11 mouse cellular contexts compared by ENCODE assay signal in the genomic region with DNA sequence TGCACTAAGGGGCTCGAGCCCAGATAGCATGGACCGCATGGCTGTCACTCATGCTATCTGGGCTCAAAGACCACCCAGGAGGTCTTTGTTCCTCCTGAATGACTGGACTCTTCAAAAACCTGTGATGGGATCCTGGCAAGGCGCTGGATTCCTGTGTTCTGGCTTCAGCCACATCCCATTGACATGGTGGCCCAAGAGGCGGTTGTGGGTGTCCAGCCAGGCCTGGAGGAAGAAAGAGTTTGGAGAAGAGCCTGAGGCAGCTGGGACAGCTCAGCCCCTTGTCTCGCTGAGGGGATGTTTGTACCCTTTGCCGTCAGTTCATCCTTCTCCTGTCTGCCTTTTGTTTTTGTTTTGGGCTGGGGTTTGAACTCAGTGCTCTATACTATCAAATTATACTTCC. TPM values are rescaled to one million over a fixed set of nuclear protein-coding genes. Genes with fewer than 3 reads are reported as not detected.
DNase-seq lines count a peak whose midpoint lies in the region; ATAC-seq and TF ChIP-seq lines count a peak whose summit lies in the region.
"Had no signal": no experiment of that assay in that cellular context is flagged by ENCODE, and none has a peak within 500 bp of the region (broad histone marks: within the 10 kb centered on the region; RNA-seq: fewer than 3 reads in every experiment).

No protein-coding gene starts in this region.

- ATAC-seq in kidney, embryonic 15.5 days (replicated peaks; ENCODE audit: low FRiP score), result no peak
- ATAC-seq in forebrain, embryonic 13.5 days, result no peak

- no peaks in the 10 kb centered on the region; the same call in 1 of the 2 replicates for H3K36me3 ChIP-seq in kidney, adult 2 months (ENCODE audit: control insufficient read depth, insufficient read depth, low read length)
- H3K36me3 ChIP-seq in kidney, embryonic 15.5 days, result peaks cover 35% of the 10 kb centered on the region
- H3K36me3 ChIP-seq in forebrain, embryonic 13.5 days (ENCODE audit: poor library complexity, severe bottlenecking), result peaks cover 20% of the 10 kb centered on the region

- intact Hi-C loops in heart, postnatal 14 days (cut with DNase I), result no loop called here

- no peak overlapping the region for H3K4me2 ChIP-seq in kidney, embryonic 15.5 days
- H3K4me2 ChIP-seq in forebrain, embryonic 13.5 days, result no peak overlapping the region

- H3K4me1 ChIP-seq in kidney, adult 2 months (ENCODE audit: control insufficient read depth, insufficient read depth, low read length), result peaks cover 15% of the 10 kb centered on the region; the same call in 1 of the 2 replicates
- peaks cover 50% of the 10 kb centered on the region for H3K4me1 ChIP-seq in kidney, embryonic 15.5 days
- peaks cover 22% of the 10 kb centered on the region for H3K4me1 ChIP-seq in forebrain, embryonic 13.5 days

- no peak overlapping the region for H3K4me3 ChIP-seq in kidney, adult 2 months (ENCODE audit: insufficient read depth, low read depth, low read length)
- no peak overlapping the region for H3K4me3 ChIP-seq in kidney, embryonic 15.5 days (replicated peaks)
- H3K4me3 ChIP-seq in forebrain, embryonic 13.5 days, result no peak overlapping the region

- H3K27me3 ChIP-seq in kidney, adult 2 months (replicated peaks; ENCODE audit: control insufficient read depth, insufficient read depth, low read length), result no peaks in the 10 kb centered on the region
- H3K27me3 ChIP-seq in kidney, embryonic 15.5 days, result no peaks in the 10 kb centered on the region
- H3K27me3 ChIP-seq in forebrain, embryonic 13.5 days, result no peaks in the 10 kb centered on the region

- no peak for TF ChIP-seq POLR2A in kidney, adult 2 months (IDR thresholded peaks at IDR 0.05; ENCODE audit: low read depth, low read length)

- peak; percentile 38 for DNase-seq in kidney, adult 2 months
- no peak for DNase-seq in kidney, adult 18-20 months
- peak; percentile 57 to 66 for DNase-seq in heart, postnatal 14 days
- DNase-seq in lung, postnatal 25 days (ENCODE audit: low spot score), result peak; percentile 53
- DNase-seq in frontal cortex, postnatal 14 days (ENCODE audit: low spot score in 2 of 2), result no peak
- DNase-seq: thymus, adult 18-20 months had no signal

- H3K9me3 ChIP-seq in kidney, embryonic 15.5 days (replicated peaks), result no peaks in the 10 kb centered on the region
- H3K9me3 ChIP-seq in forebrain, embryonic 13.5 days (replicated peaks), result no peaks in the 10 kb centered on the region

- H3K9ac ChIP-seq in kidney, embryonic 15.5 days, result no peak overlapping the region
- no peak overlapping the region for H3K9ac ChIP-seq in forebrain, embryonic 13.5 days

- WGBS in kidney, adult 2 months, result 73% methylated on average over 6 of the region's 6 CpGs
- WGBS in kidney, embryonic 15.5 days, result 58% methylated on average over 6 of the region's 6 CpGs
- WGBS in forebrain, embryonic 13.5 days, result 26% methylated on average over 6 of the region's 6 CpGs

- H3K27ac ChIP-seq in kidney, adult 2 months (ENCODE audit: insufficient read depth, low read depth, low read length), result peak overlapping the region; percentile 5
- H3K27ac ChIP-seq in kidney, embryonic 15.5 days, result peak overlapping the region; percentile 79
- H3K27ac ChIP-seq in forebrain, embryonic 13.5 days, result no peak overlapping the region
- H3K27ac ChIP-seq: macrophage had no signal

- TF ChIP-seq CTCF in kidney, adult 2 months (conservative IDR thresholded peaks at IDR 0.05; ENCODE audit: insufficient read depth, insufficient read length, low read depth, low read length), result no peak

RNA-seq across cellular contexts. Expression of a gene that starts 4.6 kb away (rescaled TPM):
- 80.3 and 84.9 TPM in 2 replicates for polyA plus RNA-seq in kidney, adult 2 months (2012; rRNA removed)
- 10 to 100 TPM; 27.7 to 31.2 TPM for total RNA-seq in heart, postnatal 14 days (2021)
- 107 and 108 TPM in 2 replicates for polyA plus RNA-seq in kidney, embryonic 15.5 days (2015; fragmentation: Nextera tagmentation; extraction: Ambion mirVana)
- 97.5 TPM in 2 replicates for polyA plus RNA-seq in forebrain, embryonic 13.5 days (2015; fragmentation: Nextera tagmentation; extraction: Ambion mirVana)

RNA-seq across cellular contexts. Expression of a gene that starts 4.8 kb away (rescaled TPM):
- 106 and 119 TPM in 2 replicates for polyA plus RNA-seq in kidney, adult 2 months (2012; rRNA removed)
- total RNA-seq in heart, postnatal 14 days (2021), result 10 to 100 TPM; 20.3 to 27.3 TPM
- 69.3 and 69.9 TPM in 2 replicates for polyA plus RNA-seq in kidney, embryonic 15.5 days (2015; fragmentation: Nextera tagmentation; extraction: Ambion mirVana)
- 35.6 and 36.4 TPM in 2 replicates for polyA plus RNA-seq in forebrain, embryonic 13.5 days (2015; fragmentation: Nextera tagmentation; extraction: Ambion mirVana)

RNA-seq across cellular contexts. Expression of a gene that starts 13.3 kb away (rescaled TPM):
- 36.8 and 37.7 TPM in 2 replicates for polyA plus RNA-seq in kidney, adult 2 months (2012; rRNA removed)
- 1 to 10 TPM; 4.3 to 5.8 TPM for total RNA-seq in heart, postnatal 14 days (2021)
- polyA plus RNA-seq in kidney, embryonic 15.5 days (2015; fragmentation: Nextera tagmentation; extraction: Ambion mirVana), result 1.9 and 7.5 TPM in 2 replicates
- polyA plus RNA-seq in forebrain, embryonic 13.5 days (2015; fragmentation: Nextera tagmentation; extraction: Ambion mirVana), result 0.79 and 0.92 TPM in 2 replicates

RNA-seq across cellular contexts. Expression of a gene that starts 13.5 kb away (rescaled TPM):
- 5.6 TPM in 2 replicates for polyA plus RNA-seq in kidney, adult 2 months (2012; rRNA removed)
- under 1 TPM in 1 of 2 experiments, not detected in 1; 0.45 TPM for total RNA-seq in heart, postnatal 14 days (2021)
- polyA plus RNA-seq in kidney, embryonic 15.5 days (2015; fragmentation: Nextera tagmentation; extraction: Ambion mirVana), result 0.44 TPM in 1 of 2 replicates, not detected in the other
- 0.13 and 0.31 TPM in 2 replicates for polyA plus RNA-seq in forebrain, embryonic 13.5 days (2015; fragmentation: Nextera tagmentation; extraction: Ambion mirVana)
- total RNA-seq: common myeloid progenitor, adult 5-6 weeks; left cerebral cortex, postnatal 10 days had no signal
- polyA plus RNA-seq: macrophage had no signal

RNA-seq across cellular contexts. Expression of a gene that starts 14.2 kb away (rescaled TPM):
- not detected in 2 replicates for polyA plus RNA-seq in kidney, adult 2 months (2012; rRNA removed)
- 10 to 100 TPM in 1 of 2 experiments, 1 to 10 TPM in 1; 8.1 to 11.5 TPM for total RNA-seq in heart, postnatal 14 days (2021)
- polyA plus RNA-seq in kidney, embryonic 15.5 days (2015; fragmentation: Nextera tagmentation; extraction: Ambion mirVana), result 0.14 and 0.30 TPM in 2 replicates
- polyA plus RNA-seq in forebrain, embryonic 13.5 days (2015; fragmentation: Nextera tagmentation; extraction: Ambion mirVana), result 9.3 and 14.2 TPM in 2 replicates
- total RNA-seq: common myeloid progenitor, adult 5-6 weeks had no signal
- polyA plus RNA-seq: macrophage had no signal

Comparison
In these comparisons a context has a peak if more than half of its experiments do, and no peak if none do; other contexts are left out.
1. DNase-seq: peak in kidney, adult 2 months (single experiment), heart, postnatal 14 days (2 of 2) and lung, postnatal 25 days (single experiment); none in kidney, adult 18-20 months (single experiment) and frontal cortex, postnatal 14 days (0 of 2).